Mouse (Mus musculus) G1E (cell line): ENCODE data around the gene Ylpm1. TPM values are rescaled to one million over a fixed set of nuclear protein-coding genes. Genes with fewer than 3 reads are reported as not detected.

ENCODE experiments used
- ATAC-seq: 2 replicates; pipeline ENCODE4 v1.8.0; 2016; ENCODE audit warnings: mild to moderate bottlenecking; ENCODE audit not compliant: insufficient number of reproducible peaks, poor library complexity, low FRiP score, severe bottlenecking; ENCODE audit errors: extremely low read depth
- DNase-seq: peaks from one replicate; pipeline ENCODE4 v3.0.0; 2012; ENCODE audit warnings: low spot score
- H3K27me3 ChIP-seq: 2 replicates; pipeline ENCODE4 v1.6.1; 2012; ENCODE audit warnings: mild to moderate bottlenecking, low read length, inconsistent platforms; ENCODE audit not compliant: insufficient read depth
- H3K36me3 ChIP-seq: replicated peaks from 2 replicates; pipeline ENCODE3; 2012; ENCODE audit warnings: mild to moderate bottlenecking, inconsistent platforms
- H3K4me1 ChIP-seq: 2 replicates; pipeline ENCODE4 v1.6.1; 2012; ENCODE audit warnings: low read depth, low read length, inconsistent platforms, mixed read lengths; ENCODE audit not compliant: insufficient read depth
- H3K4me3 ChIP-seq: 2 replicates; pipeline ENCODE4 v1.5.1; 2012; ENCODE audit warnings: low read depth, mild to moderate bottlenecking, inconsistent platforms, low read length, moderate library complexity, mixed read lengths
- H3K9me3 ChIP-seq: replicated peaks from 2 replicates; pipeline ENCODE4 v1.6.1; 2012; ENCODE audit warnings: inconsistent platforms
- CTCF ChIP-seq: IDR thresholded peaks from 2 replicates; pipeline ENCODE4 v1.5.1; 2012; ENCODE audit warnings: low read depth, low read length, inconsistent platforms, mixed read lengths
- GATA1 ChIP-seq: IDR thresholded peaks from 2 replicates; pipeline ENCODE4 v1.6.1; 2012; ENCODE audit warnings: borderline replicate concordance, low read length, inconsistent platforms, mixed read lengths
- GATA2 ChIP-seq: IDR thresholded peaks from 2 replicates; pipeline ENCODE4 v1.6.1; 2012; ENCODE audit warnings: low read depth, low read length, inconsistent platforms, borderline replicate concordance
- POLR2AphosphoS5 ChIP-seq: IDR thresholded peaks from 2 replicates; pipeline ENCODE4 v1.6.1; 2012; ENCODE audit warnings: low read depth, low read length, inconsistent platforms; ENCODE audit not compliant: insufficient replicate concordance
- TAL1 ChIP-seq: conservative IDR thresholded peaks from 2 replicates; pipeline ENCODE4 v1.6.1; 2012; ENCODE audit warnings: low read depth, low read length, inconsistent platforms, mixed read lengths
- polyA plus RNA-seq: library from polyadenylated mRNA; stranded (reverse); fragments of >175 nt; gene quantifications from 2 replicates; pipeline ENCODE4 v1.2.3, GENCODE M21; 2012
- total RNA-seq, 2 experiments: library from RNA; stranded (forward) in 1 of 2; stranded (reverse) in 1 of 2; fragments of 200-1000 nt in 1 of 2; fragments of >200 nt in 1 of 2; fragmentation: Nextera tagmentation in 1 of 2; gene quantifications; 2 replicates each; pipeline ENCODE4 v1.2.3; 2014 to 2017

Ylpm1 gene
- total and polyA plus RNA-seq, 3 experiments = 61.7 to 148 (median 77.0) TPM

GRCm38 (mm10) chr12:85009776-85010175 lies 13.7 kb downstream of the Ylpm1 start:
- Histone ChIP-seq H3K4me3 (no peak overlapping the region), H3K27me3 (no peaks in the 10 kb centered on the region), H3K9me3 (0 out of 2 replicates have a peak, but pooled peaks cover 2% of the 10 kb centered on the region), H3K36me3 (peaks cover 70% of the 10 kb centered on the region), H3K4me1 (peaks cover 7% of the 10 kb centered on the region)
- TF ChIP-seq POLR2AphosphoS5 = no peak
- TF ChIP-seq GATA1 = no peak
- TF ChIP-seq GATA2 = no peak
- no peak for TF ChIP-seq TAL1
- DNase-seq (no peak), ATAC-seq (no peak)

GRCm38 (mm10) chr12:85010541-85010940 lies 14.4 kb downstream of the Ylpm1 start:
- 0 out of 2 replicates have a peak, but pooled peaks cover 2% of the 10 kb centered on the region for H3K9me3 ChIP-seq
- no peak overlapping the region for H3K4me3 ChIP-seq
- TF ChIP-seq GATA2 = no peak
- no peak for TF ChIP-seq TAL1
- no peak for TF ChIP-seq GATA1
- no peak for TF ChIP-seq CTCF
- TF ChIP-seq POLR2AphosphoS5 = no peak
- no peaks in the 10 kb centered on the region for H3K27me3 ChIP-seq
- H3K36me3 ChIP-seq = peaks cover 70% of the 10 kb centered on the region
- H3K4me1 ChIP-seq = peaks cover 7% of the 10 kb centered on the region
- ATAC-seq (no peak), DNase-seq (no peak)

GRCm38 (mm10) chr12:85012185-85012584 lies 16.1 kb downstream of the Ylpm1 start:
- no peak for ATAC-seq
- Histone ChIP-seq H3K36me3 (peaks cover 75% of the 10 kb centered on the region), H3K4me3 (no peak overlapping the region), H3K9me3 (0 out of 2 replicates have a peak, but pooled peaks cover 2% of the 10 kb centered on the region), H3K27me3 (no peaks in the 10 kb centered on the region), H3K4me1 (peaks cover 4% of the 10 kb centered on the region)
- DNase-seq = no peak
- TF ChIP-seq POLR2AphosphoS5 (no peak), GATA2 (no peak), CTCF (no peak), TAL1 (no peak), GATA1 (no peak)

GRCm38 (mm10) chr12:85022071-85022470 lies 25.9 kb downstream of the Ylpm1 start:
- no peak for TF ChIP-seq POLR2AphosphoS5
- TF ChIP-seq GATA2 = no peak
- TF ChIP-seq GATA1 = no peak
- no peak for TF ChIP-seq CTCF
- no peak for TF ChIP-seq TAL1
- H3K36me3 ChIP-seq = peaks cover 52% of the 10 kb centered on the region
- no peak for ATAC-seq
- no peak overlapping the region for H3K4me3 ChIP-seq
- H3K4me1 ChIP-seq = peaks cover 7% of the 10 kb centered on the region; the same call in 1 of the 2 replicates
- H3K9me3 ChIP-seq = no peaks in the 10 kb centered on the region
- DNase-seq = no peak
- no peaks in the 10 kb centered on the region for H3K27me3 ChIP-seq

GRCm38 (mm10) chr12:85032710-85033109 lies 36.6 kb downstream of the Ylpm1 start:
- no peaks in the 10 kb centered on the region for H3K4me1 ChIP-seq
- no peak for TF ChIP-seq GATA2
- no peak for TF ChIP-seq TAL1
- TF ChIP-seq GATA1 = no peak
- no peak for TF ChIP-seq POLR2AphosphoS5
- TF ChIP-seq CTCF = no peak; the same call in 1 of the 2 replicates
- no peak for ATAC-seq
- no peaks in the 10 kb centered on the region for H3K9me3 ChIP-seq
- no peak overlapping the region for H3K4me3 ChIP-seq
- H3K36me3 ChIP-seq = peaks cover 80% of the 10 kb centered on the region
- no peak for DNase-seq
- no peaks in the 10 kb centered on the region for H3K27me3 ChIP-seq

- DNase-seq (no peak), ATAC-seq (no peak)
- no peak for TF ChIP-seq CTCF
- no peak for TF ChIP-seq TAL1
- TF ChIP-seq GATA2 = no peak
- TF ChIP-seq POLR2AphosphoS5 = no peak
- TF ChIP-seq GATA1 = no peak
- Histone ChIP-seq H3K36me3 (peaks cover 82% of the 10 kb centered on the region), H3K4me3 (no peak overlapping the region), H3K4me1 (no peaks in the 10 kb centered on the region), H3K27me3 (no peaks in the 10 kb centered on the region), H3K9me3 (no peaks in the 10 kb centered on the region)
Measured at GRCm38 (mm10) chr12:85051218-85051617, 55.1 kb downstream of the Ylpm1 start.

GRCm38 (mm10) chr12:85071043-85071442 lies 74.9 kb downstream of the Ylpm1 start:
- no peak overlapping the region for H3K4me3 ChIP-seq
- H3K36me3 ChIP-seq = peaks cover 73% of the 10 kb centered on the region
- TF ChIP-seq POLR2AphosphoS5 = no peak
- TF ChIP-seq TAL1 = no peak
- no peaks in the 10 kb centered on the region for H3K27me3 ChIP-seq
- no peaks in the 10 kb centered on the region for H3K4me1 ChIP-seq
- DNase-seq (no peak), ATAC-seq (no peak)
- no peaks in the 10 kb centered on the region for H3K9me3 ChIP-seq
